Mouse (Mus musculus): ENCODE data around the gene Prkcsh. TPM values are rescaled to one million over a fixed set of nuclear protein-coding genes. Genes with fewer than 3 reads are reported as not detected.
A peak's percentile ranks its signal among the peaks of the same experiment; 100 is the strongest.

Gene Prkcsh
- polyA plus RNA-seq, 1 experiment from 2014 or later = 100 TPM

- H3K4me3 ChIP-seq = no peak overlapping the region
- WGBS = 44% methylated on average over 7 of the region's 7 CpGs
- no peak for ATAC-seq (ENCODE audit: low FRiP score, low read depth)
Observed at GRCm38 (mm10) chr9:22053657-22054056, 51.1 kb downstream of the Prkcsh start.

GRCm38 (mm10) chr9:22054411-22055076, 51.9 kb downstream of the Prkcsh start:
- 2% methylated on average over 32 of the region's 32 CpGs for WGBS
- Histone ChIP-seq H3K4me1 (replicated peaks) (peaks cover 24% of the 10 kb centered on the region), H3K27me3 (no peaks in the 10 kb centered on the region), H3K9me3 (no peaks in the 10 kb centered on the region), H3K9ac (peak overlapping the region; percentile 32; the same call in 1 of the 2 replicates), H3K36me3 (peaks cover 20% of the 10 kb centered on the region), H3K4me2 (peak overlapping the region; percentile 70), H3K27ac (replicated peaks) (peak overlapping the region; percentile 60; the same call in 1 of the 2 replicates), H3K4me3 (peak overlapping the region; percentile 32)
- peak; percentile 39 for ATAC-seq (ENCODE audit: low FRiP score, low read depth)

More at GRCm38 (mm10) chr9:22053657-22054056, 51.1 kb downstream of the Prkcsh start:
- Histone ChIP-seq H3K9me3 (no peaks in the 10 kb centered on the region), H3K27ac (replicated peaks) (no peak overlapping the region), H3K4me1 (replicated peaks) (peaks cover 33% of the 10 kb centered on the region), H3K27me3 (no peaks in the 10 kb centered on the region), H3K9ac (no peak overlapping the region), H3K36me3 (peaks cover 15% of the 10 kb centered on the region), H3K4me2 (no peak overlapping the region)

GRCm38 (mm10) chr9:22055713-22056112, 53.1 kb downstream of the Prkcsh start:
- H3K27ac ChIP-seq (replicated peaks) = no peak overlapping the region
- H3K4me2 ChIP-seq = no peak overlapping the region
- peaks cover 24% of the 10 kb centered on the region for H3K36me3 ChIP-seq
- H3K9ac ChIP-seq = no peak overlapping the region
- peaks cover 20% of the 10 kb centered on the region for H3K4me1 ChIP-seq (replicated peaks)
- no peak for ATAC-seq (ENCODE audit: low FRiP score, low read depth)
- H3K4me3 ChIP-seq = no peak overlapping the region
- no peaks in the 10 kb centered on the region for H3K9me3 ChIP-seq
- H3K27me3 ChIP-seq = no peaks in the 10 kb centered on the region
- 45% methylated on average over 29 of the region's 29 CpGs for WGBS

- ATAC-seq (ENCODE audit: low FRiP score, low read depth) = no peak
- 77% methylated on average over 9 of the region's 9 CpGs for WGBS
- Histone ChIP-seq H3K4me1 (replicated peaks) (peaks cover 20% of the 10 kb centered on the region), H3K27ac (replicated peaks) (no peak overlapping the region), H3K36me3 (peaks cover 28% of the 10 kb centered on the region), H3K9ac (no peak overlapping the region), H3K27me3 (no peaks in the 10 kb centered on the region), H3K4me3 (no peak overlapping the region), H3K4me2 (no peak overlapping the region), H3K9me3 (no peaks in the 10 kb centered on the region)
Observed at GRCm38 (mm10) chr9:22056303-22056910, 53.8 kb downstream of the Prkcsh start.

- ATAC-seq (ENCODE audit: low FRiP score, low read depth) = no peak
- H3K27ac ChIP-seq (replicated peaks) = no peak overlapping the region
- H3K4me2 ChIP-seq = no peak overlapping the region
- H3K9me3 ChIP-seq = no peaks in the 10 kb centered on the region
- H3K27me3 ChIP-seq = no peaks in the 10 kb centered on the region
- no peak overlapping the region for H3K9ac ChIP-seq
- WGBS = 92% methylated on average over 9 of the region's 9 CpGs
- H3K4me1 ChIP-seq (replicated peaks) = peaks cover 15% of the 10 kb centered on the region
- H3K4me3 ChIP-seq = no peak overlapping the region
- H3K36me3 ChIP-seq = peaks cover 32% of the 10 kb centered on the region
Observed at GRCm38 (mm10) chr9:22057031-22057517, 54.5 kb downstream of the Prkcsh start.

GRCm38 (mm10) chr9:22058011-22058424, 55.4 kb downstream of the Prkcsh start:
- H3K9ac ChIP-seq = no peak overlapping the region
- WGBS = 81% methylated on average over 9 of the region's 9 CpGs
- H3K4me2 ChIP-seq = no peak overlapping the region
- H3K27ac ChIP-seq (replicated peaks) = no peak overlapping the region
- H3K9me3 ChIP-seq = no peaks in the 10 kb centered on the region
- 0 out of 2 replicates have a peak, but pooled peaks have one; percentile 4 for ATAC-seq (ENCODE audit: low FRiP score, low read depth)
- H3K36me3 ChIP-seq = peaks cover 39% of the 10 kb centered on the region
- peaks cover 13% of the 10 kb centered on the region for H3K4me1 ChIP-seq (replicated peaks)
- no peaks in the 10 kb centered on the region for H3K27me3 ChIP-seq
- H3K4me3 ChIP-seq = no peak overlapping the region

GRCm38 (mm10) chr9:22061339-22061738, 58.7 kb downstream of the Prkcsh start:
- H3K9ac ChIP-seq = no peak overlapping the region
- H3K27me3 ChIP-seq = no peaks in the 10 kb centered on the region
- no peaks in the 10 kb centered on the region for H3K9me3 ChIP-seq
- H3K4me2 ChIP-seq = no peak overlapping the region
- H3K4me3 ChIP-seq = no peak overlapping the region
- no peak for ATAC-seq (ENCODE audit: low FRiP score, low read depth)
- H3K27ac ChIP-seq (replicated peaks) = no peak overlapping the region
- WGBS = 79% methylated on average over 2 of the region's 2 CpGs
- H3K4me1 ChIP-seq (replicated peaks) = no peaks in the 10 kb centered on the region
- H3K36me3 ChIP-seq = peaks cover 64% of the 10 kb centered on the region

Other genes with a start within 250 kb of the Prkcsh start
- gene Spc24, start 242.5 kb upstream of the Prkcsh start, polyA plus RNA-seq (2015; fragmentation: Nextera tagmentation; extraction: Ambion mirVana) = 26.4 and 27.2 TPM in 2 replicates
- 5.2 and 5.8 TPM in 2 replicates for gene Kank2, start 204.1 kb upstream of the Prkcsh start, polyA plus RNA-seq (2015; fragmentation: Nextera tagmentation; extraction: Ambion mirVana)
- gene Angptl8, start 167.3 kb upstream of the Prkcsh start, polyA plus RNA-seq (2015; fragmentation: Nextera tagmentation; extraction: Ambion mirVana) = 0.88 TPM in 2 replicates
- gene Dock6, start 150.2 kb upstream of the Prkcsh start, polyA plus RNA-seq (2015; fragmentation: Nextera tagmentation; extraction: Ambion mirVana) = 16.4 and 21.2 TPM in 2 replicates
- gene Rab3d, start 84.6 kb upstream of the Prkcsh start, polyA plus RNA-seq (2015; fragmentation: Nextera tagmentation; extraction: Ambion mirVana) = 21.1 and 23.0 TPM in 2 replicates
- gene Ccdc159, start 75.3 kb upstream of the Prkcsh start, polyA plus RNA-seq (2015; fragmentation: Nextera tagmentation; extraction: Ambion mirVana) = 8.5 and 11.7 TPM in 2 replicates
- gene Tmem205, start 75.2 kb upstream of the Prkcsh start, polyA plus RNA-seq (2015; fragmentation: Nextera tagmentation; extraction: Ambion mirVana) = 51.7 and 53.8 TPM in 2 replicates
- gene Plppr2, start 65.8 kb upstream of the Prkcsh start, polyA plus RNA-seq (2015; fragmentation: Nextera tagmentation; extraction: Ambion mirVana) = 95.5 and 119 TPM in 2 replicates
- 9.1 and 9.3 TPM in 2 replicates for gene Swsap1, start 47.1 kb upstream of the Prkcsh start, polyA plus RNA-seq (2015; fragmentation: Nextera tagmentation; extraction: Ambion mirVana)
- gene Epor, start 39.3 kb upstream of the Prkcsh start, polyA plus RNA-seq (2015; fragmentation: Nextera tagmentation; extraction: Ambion mirVana) = 1.3 and 1.9 TPM in 2 replicates
- 1.2 and 2.2 TPM in 2 replicates for gene Rgl3, start 13.4 kb upstream of the Prkcsh start, polyA plus RNA-seq (2015; fragmentation: Nextera tagmentation; extraction: Ambion mirVana)
- gene Ccdc151, start 172 bp upstream of the Prkcsh start, polyA plus RNA-seq (2015; fragmentation: Nextera tagmentation; extraction: Ambion mirVana) = 4.9 and 5.1 TPM in 2 replicates
- 97.4 and 104 TPM in 2 replicates for gene Elavl3, start 49.2 kb downstream of the Prkcsh start, polyA plus RNA-seq (2015; fragmentation: Nextera tagmentation; extraction: Ambion mirVana)
- not detected in 2 replicates for gene Gm49318, start 68.5 kb downstream of the Prkcsh start, polyA plus RNA-seq (2015; fragmentation: Nextera tagmentation; extraction: Ambion mirVana)
- gene Zfp653, start 68.6 kb downstream of the Prkcsh start, polyA plus RNA-seq (2015; fragmentation: Nextera tagmentation; extraction: Ambion mirVana) = 17.3 and 19.6 TPM in 2 replicates
- gene Ecsit, start 82.6 kb downstream of the Prkcsh start, polyA plus RNA-seq (2015; fragmentation: Nextera tagmentation; extraction: Ambion mirVana) = 56.0 and 63.5 TPM in 2 replicates
- gene Cnn1, start 96.4 kb downstream of the Prkcsh start, polyA plus RNA-seq (2015; fragmentation: Nextera tagmentation; extraction: Ambion mirVana) = 1.6 and 2.3 TPM in 2 replicates
- 183 and 190 TPM in 2 replicates for gene Elof1, start 114.4 kb downstream of the Prkcsh start, polyA plus RNA-seq (2015; fragmentation: Nextera tagmentation; extraction: Ambion mirVana)
- gene Acp5, start 132.9 kb downstream of the Prkcsh start, polyA plus RNA-seq (2015; fragmentation: Nextera tagmentation; extraction: Ambion mirVana) = 0.44 and 0.97 TPM in 2 replicates
- 85.3 and 86.0 TPM in 2 replicates for gene Pigyl, start 154.0 kb downstream of the Prkcsh start, polyA plus RNA-seq (2015; fragmentation: Nextera tagmentation; extraction: Ambion mirVana)
- gene Zfp872, start 185.3 kb downstream of the Prkcsh start, polyA plus RNA-seq (2015; fragmentation: Nextera tagmentation; extraction: Ambion mirVana) = 0.58 and 0.79 TPM in 2 replicates
- 9.3 and 11.2 TPM in 2 replicates for gene Zfp809, start 222.9 kb downstream of the Prkcsh start, polyA plus RNA-seq (2015; fragmentation: Nextera tagmentation; extraction: Ambion mirVana)